Mouse (Mus musculus) lung, adult 2 months (tissue): ENCODE results near the gene Il27.

ENCODE experiments used
- CTCF ChIP-seq: fragments of 200-500 bp; IDR thresholded peaks from 2 replicates; pipeline ENCODE4 v1.5.1; 2011; ENCODE audit warnings: mild to moderate bottlenecking, low read length, control low read depth; ENCODE audit not compliant: insufficient read depth
- POLR2A ChIP-seq: fragments of 200-500 bp; IDR thresholded peaks from 2 replicates; pipeline ENCODE4 v1.6.1; 2011; ENCODE audit warnings: low read depth, mild to moderate bottlenecking, control low read depth, low read length, borderline replicate concordance; ENCODE audit errors: extremely low read depth

GRCm38 (mm10) chr7:126566094-126566765, 28.5 kb downstream of the Il27 start, which contains the start of gene Eif3c:
- TF ChIP-seq POLR2A (peak; percentile 85; the same call in 1 of the 2 replicates), CTCF (no peak)
